Mouse (Mus musculus) liver, embryonic 13.5 days (tissue): Measurements from ENCODE around the gene Nob1. TPM values are rescaled to one million over a fixed set of nuclear protein-coding genes. Genes with fewer than 3 reads are reported as not detected.

Source experiments
- ATAC-seq: fragments of 200-750 bp; cut with Nextera tagmentation; 2 replicates; pipeline ENCODE4 v1.8.0; 2017; ENCODE audit warnings: low read depth, mild to moderate bottlenecking, moderate number of reproducible peaks, moderate library complexity
- DNase-seq: peaks from one replicate; pipeline ENCODE4 v3.0.0; 2022
- H3K27ac ChIP-seq: fragments of 300-500 bp; sonication (generic); 2 replicates; pipeline ENCODE4 v1.5.1; 2015; ENCODE audit warnings: moderate library complexity, mild to moderate bottlenecking, inconsistent platforms
- H3K27me3 ChIP-seq: fragments of 300-500 bp; sonication (generic); 2 replicates; pipeline ENCODE4 v1.6.1; 2015; ENCODE audit warnings: mild to moderate bottlenecking, inconsistent platforms
- H3K36me3 ChIP-seq: fragments of 300-500 bp; sonication (generic); 2 replicates; pipeline ENCODE4 v1.6.1; 2015; ENCODE audit warnings: mild to moderate bottlenecking, inconsistent platforms
- H3K4me1 ChIP-seq: fragments of 300-500 bp; sonication (generic); replicated peaks from 2 replicates; pipeline ENCODE4 v1.6.1; 2015; ENCODE audit warnings: inconsistent platforms
- H3K4me2 ChIP-seq: fragments of 300-500 bp; sonication (generic); 2 replicates; pipeline ENCODE4 v1.6.1; 2015; ENCODE audit warnings: inconsistent platforms, mild to moderate bottlenecking, moderate library complexity
- H3K4me3 ChIP-seq: fragments of 300-500 bp; sonication (generic); replicated peaks from 2 replicates; pipeline ENCODE4 v1.5.1; 2015; ENCODE audit warnings: mild to moderate bottlenecking, inconsistent platforms
- H3K9ac ChIP-seq: fragments of 300-500 bp; sonication (generic); 2 replicates; pipeline ENCODE4 v1.6.1; 2015; ENCODE audit warnings: mild to moderate bottlenecking, inconsistent platforms
- H3K9me3 ChIP-seq: fragments of 300-500 bp; sonication (generic); replicated peaks from 2 replicates; pipeline ENCODE4 v1.6.1; 2016; ENCODE audit warnings: inconsistent platforms
- WGBS: fragments of 180-500 bp; shearing (Covaris S2); methylation state at CpG from one replicate; pipeline ENCODE4 v1.1.7; 2015; ENCODE audit not compliant: insufficient replicate concordance; 5-methylcytosine and 5-hydroxymethylcytosine counted together
- polyA plus RNA-seq: library from polyadenylated mRNA; unstranded; fragments of >200 nt; fragmentation: Nextera tagmentation; extraction: Ambion mirVana; gene quantifications from 2 replicates; pipeline ENCODE4 v1.2.1, GENCODE M21; 2015

The Nob1 gene
- polyA plus RNA-seq, 1 experiment from 2014 or later, result 47.8 TPM

GRCm38 (mm10) chr8:107453386-107453785 is 28.5 kb upstream of the Nob1 start:
- H3K9me3 ChIP-seq, result no peaks in the 10 kb centered on the region
- H3K36me3 ChIP-seq, result peaks cover 43% of the 10 kb centered on the region
- H3K27me3 ChIP-seq, result no peaks in the 10 kb centered on the region
- H3K4me3 ChIP-seq, result no peak overlapping the region
- no peak overlapping the region for H3K4me2 ChIP-seq
- ATAC-seq (no peak), DNase-seq (no peak)
- WGBS, result 84% methylated on average over 11 of the region's 11 CpGs
- H3K9ac ChIP-seq, result no peak overlapping the region
- peaks cover 19% of the 10 kb centered on the region for H3K4me1 ChIP-seq
- H3K27ac ChIP-seq, result no peak overlapping the region

- H3K4me2 ChIP-seq, result no peak overlapping the region
- no peak for ATAC-seq
- H3K4me3 ChIP-seq, result no peak overlapping the region
- H3K9ac ChIP-seq, result no peak overlapping the region
- H3K27me3 ChIP-seq, result no peaks in the 10 kb centered on the region
- no peak overlapping the region for H3K27ac ChIP-seq
- H3K9me3 ChIP-seq, result no peaks in the 10 kb centered on the region
- no peak for DNase-seq
- peaks cover 32% of the 10 kb centered on the region for H3K4me1 ChIP-seq
- 82% methylated on average over 13 of the region's 13 CpGs for WGBS
- peaks cover 27% of the 10 kb centered on the region for H3K36me3 ChIP-seq
Observed at GRCm38 (mm10) chr8:107451414-107452066, 26.7 kb upstream of the Nob1 start.

GRCm38 (mm10) chr8:107449655-107450054 is 24.8 kb upstream of the Nob1 start:
- WGBS, result 60% methylated on average over 6 of the region's 6 CpGs
- Histone ChIP-seq H3K4me3 (no peak overlapping the region), H3K9me3 (no peaks in the 10 kb centered on the region), H3K27me3 (no peaks in the 10 kb centered on the region), H3K4me1 (peaks cover 41% of the 10 kb centered on the region), H3K9ac (no peak overlapping the region), H3K36me3 (peaks cover 20% of the 10 kb centered on the region), H3K27ac (peak overlapping the region; percentile 39; the same call in 1 of the 2 replicates), H3K4me2 (no peak overlapping the region)
- ATAC-seq, result no peak
- no peak for DNase-seq

GRCm38 (mm10) chr8:107449130-107449529 is 24.3 kb upstream of the Nob1 start:
- Histone ChIP-seq H3K27ac (peak overlapping the region; percentile 39; the same call in 1 of the 2 replicates), H3K4me1 (peaks cover 41% of the 10 kb centered on the region), H3K36me3 (peaks cover 17% of the 10 kb centered on the region), H3K9ac (peak overlapping the region; percentile 20; the same call in 1 of the 2 replicates), H3K4me3 (no peak overlapping the region), H3K27me3 (no peaks in the 10 kb centered on the region), H3K9me3 (no peaks in the 10 kb centered on the region), H3K4me2 (peak overlapping the region; percentile 21)
- no peak for DNase-seq
- 62% methylated on average over 8 of the region's 8 CpGs for WGBS
- no peak for ATAC-seq

- H3K9ac ChIP-seq, result peak overlapping the region; percentile 20; the same call in 1 of the 2 replicates
- WGBS, result 56% methylated on average over 4 of the region's 4 CpGs
- peaks cover 10% of the 10 kb centered on the region for H3K36me3 ChIP-seq
- DNase-seq (peak; percentile 21), ATAC-seq (peak; percentile 86)
- H3K27ac ChIP-seq, result peak overlapping the region; percentile 56
- peak overlapping the region; percentile 21 for H3K4me2 ChIP-seq
- H3K4me3 ChIP-seq, result no peak overlapping the region
- H3K27me3 ChIP-seq, result no peaks in the 10 kb centered on the region
- H3K4me1 ChIP-seq, result peaks cover 43% of the 10 kb centered on the region
- no peaks in the 10 kb centered on the region for H3K9me3 ChIP-seq
Observed at GRCm38 (mm10) chr8:107448382-107448889, 23.6 kb upstream of the Nob1 start.

- H3K4me2 ChIP-seq, result 0 out of 2 replicates have a peak overlapping the region, but pooled peaks have one; percentile 21
- no peak overlapping the region for H3K9ac ChIP-seq
- H3K27me3 ChIP-seq, result no peaks in the 10 kb centered on the region
- H3K9me3 ChIP-seq, result no peaks in the 10 kb centered on the region
- ATAC-seq (no peak), DNase-seq (no peak)
- H3K27ac ChIP-seq, result peak overlapping the region; percentile 56; the same call in 1 of the 2 replicates
- peaks cover 3% of the 10 kb centered on the region; the same call in 1 of the 2 replicates for H3K36me3 ChIP-seq
- peaks cover 47% of the 10 kb centered on the region for H3K4me1 ChIP-seq
- H3K4me3 ChIP-seq, result no peak overlapping the region
Observed at GRCm38 (mm10) chr8:107447713-107448112, 22.9 kb upstream of the Nob1 start.

GRCm38 (mm10) chr8:107444626-107445025 is 19.8 kb upstream of the Nob1 start:
- H3K27me3 ChIP-seq, result no peaks in the 10 kb centered on the region
- no peak overlapping the region for H3K4me3 ChIP-seq
- H3K9me3 ChIP-seq, result no peaks in the 10 kb centered on the region
- peaks cover 66% of the 10 kb centered on the region for H3K4me1 ChIP-seq
- H3K4me2 ChIP-seq, result no peak overlapping the region
- H3K36me3 ChIP-seq, result 0 out of 2 replicates have a peak, but pooled peaks cover 3% of the 10 kb centered on the region
- no peak overlapping the region for H3K9ac ChIP-seq
- H3K27ac ChIP-seq, result no peak overlapping the region
- ATAC-seq, result no peak
- 80% methylated on average over 3 of the region's 3 CpGs for WGBS
- DNase-seq, result no peak

GRCm38 (mm10) chr8:107439880-107440625 is 15.2 kb upstream of the Nob1 start:
- ATAC-seq (peak; percentile 70), DNase-seq (peak; percentile 34)
- no peaks in the 10 kb centered on the region for H3K9me3 ChIP-seq
- peak overlapping the region; percentile 18; the same call in 1 of the 2 replicates for H3K4me3 ChIP-seq
- 58% methylated on average over 3 of the region's 3 CpGs for WGBS
- no peaks in the 10 kb centered on the region for H3K27me3 ChIP-seq
- H3K9ac ChIP-seq, result peak overlapping the region; percentile 49; the same call in 1 of the 2 replicates
- H3K4me2 ChIP-seq, result peak overlapping the region; percentile 54
- peaks cover 63% of the 10 kb centered on the region for H3K4me1 ChIP-seq
- peak overlapping the region; percentile 77 for H3K27ac ChIP-seq
- no peaks in the 10 kb centered on the region for H3K36me3 ChIP-seq

GRCm38 (mm10) chr8:107437711-107438110 is 12.9 kb upstream of the Nob1 start:
- Histone ChIP-seq H3K4me1 (peaks cover 57% of the 10 kb centered on the region), H3K9me3 (no peaks in the 10 kb centered on the region), H3K36me3 (no peaks in the 10 kb centered on the region), H3K4me3 (peak overlapping the region; percentile 95), H3K9ac (peak overlapping the region; percentile 95; the same call in 1 of the 2 replicates), H3K27me3 (no peaks in the 10 kb centered on the region), H3K27ac (peak overlapping the region; percentile 98), H3K4me2 (peak overlapping the region; percentile 84)
- peak; percentile 7 for DNase-seq
- 66% methylated on average over 2 of the region's 2 CpGs for WGBS
- ATAC-seq, result no peak

- Histone ChIP-seq H3K27ac (peak overlapping the region; percentile 98), H3K4me2 (peak overlapping the region; percentile 84), H3K9me3 (no peaks in the 10 kb centered on the region), H3K27me3 (0 out of 2 replicates have a peak, but pooled peaks cover under 1% of the 10 kb centered on the region), H3K36me3 (no peaks in the 10 kb centered on the region), H3K4me3 (peak overlapping the region; percentile 95), H3K9ac (peak overlapping the region; percentile 95), H3K4me1 (peaks cover 56% of the 10 kb centered on the region)
- ATAC-seq (peak; percentile 80), DNase-seq (peak; percentile 70)
- 1% methylated on average over 16 of the region's 16 CpGs for WGBS
Observed at GRCm38 (mm10) chr8:107436841-107437421, 12.1 kb upstream of the Nob1 start.
